Mouse (Mus musculus): ENCODE results near the gene Raver2. TPM values are rescaled to one million over a fixed set of nuclear protein-coding genes. Genes with fewer than 3 reads are reported as not detected.

Raver2 gene
- polyA plus RNA-seq, 1 experiment = 24.7 TPM

GRCm38 (mm10) chr4:101168189-101168778 lies 99.5 kb downstream of the Raver2 start:
- peak in 1 of 2 experiments; percentile 69 for DNase-seq (ENCODE audit: extremely low spot score in 1 of 2, low spot score in 1 of 2)

- no peak for DNase-seq (ENCODE audit: extremely low spot score in 1 of 2, low spot score in 1 of 2)
These were observed 104.0 kb downstream of the Raver2 start for GRCm38 (mm10) chr4:101172738-101173137.

- no peak for DNase-seq (ENCODE audit: extremely low spot score in 1 of 2, low spot score in 1 of 2)
These were observed 106.3 kb downstream of the Raver2 start for GRCm38 (mm10) chr4:101174916-101175625.

- DNase-seq (ENCODE audit: extremely low spot score in 1 of 2, low spot score in 1 of 2) = no peak
These were observed 107.3 kb downstream of the Raver2 start for GRCm38 (mm10) chr4:101176123-101176522.

- no peak for DNase-seq (ENCODE audit: extremely low spot score in 1 of 2, low spot score in 1 of 2)
These were observed 109.0 kb downstream of the Raver2 start for GRCm38 (mm10) chr4:101177796-101178195.

GRCm38 (mm10) chr4:101179076-101179475 lies 110.3 kb downstream of the Raver2 start:
- no peak for DNase-seq (ENCODE audit: extremely low spot score in 1 of 2, low spot score in 1 of 2)

GRCm38 (mm10) chr4:101179836-101180235 lies 111.1 kb downstream of the Raver2 start:
- DNase-seq (ENCODE audit: extremely low spot score in 1 of 2, low spot score in 1 of 2) = no peak

- no peak for DNase-seq (ENCODE audit: extremely low spot score in 1 of 2, low spot score in 1 of 2)
These were observed 111.9 kb downstream of the Raver2 start for GRCm38 (mm10) chr4:101180681-101181080.

- peak in 1 of 2 experiments; percentile 58 for DNase-seq (ENCODE audit: extremely low spot score in 1 of 2, low spot score in 1 of 2)
These were observed 113.8 kb downstream of the Raver2 start for GRCm38 (mm10) chr4:101182603-101183011.

GRCm38 (mm10) chr4:101185216-101185615 lies 116.4 kb downstream of the Raver2 start:
- no peak for DNase-seq (ENCODE audit: extremely low spot score in 1 of 2, low spot score in 1 of 2)

- DNase-seq (ENCODE audit: extremely low spot score in 1 of 2, low spot score in 1 of 2) = no peak
These were observed 117.8 kb downstream of the Raver2 start for GRCm38 (mm10) chr4:101186591-101186990.

- DNase-seq (ENCODE audit: extremely low spot score in 1 of 2, low spot score in 1 of 2) = no peak
These were observed 118.6 kb downstream of the Raver2 start for GRCm38 (mm10) chr4:101187381-101187780.

- no peak for DNase-seq (ENCODE audit: extremely low spot score in 1 of 2, low spot score in 1 of 2)
These were observed 123.6 kb downstream of the Raver2 start for GRCm38 (mm10) chr4:101192241-101192976.

- DNase-seq (ENCODE audit: extremely low spot score in 1 of 2, low spot score in 1 of 2) = no peak
These were observed 125.4 kb downstream of the Raver2 start for GRCm38 (mm10) chr4:101194170-101194569.

GRCm38 (mm10) chr4:101196407-101196806 lies 127.6 kb downstream of the Raver2 start:
- no peak for DNase-seq (ENCODE audit: extremely low spot score in 1 of 2, low spot score in 1 of 2)

GRCm38 (mm10) chr4:101197421-101198170 lies 128.8 kb downstream of the Raver2 start:
- peak in 1 of 2 experiments; percentile 48 for DNase-seq (ENCODE audit: extremely low spot score in 1 of 2, low spot score in 1 of 2)

- DNase-seq (ENCODE audit: extremely low spot score in 1 of 2, low spot score in 1 of 2) = peak; percentile 23 to 63
These were observed 129.6 kb downstream of the Raver2 start for GRCm38 (mm10) chr4:101198333-101198732.

- DNase-seq (ENCODE audit: extremely low spot score in 1 of 2, low spot score in 1 of 2) = no peak
These were observed 130.8 kb downstream of the Raver2 start for GRCm38 (mm10) chr4:101199433-101200081.

All from frontal cortex, adult 2 months (tissue).